Mouse (Mus musculus): ENCODE results near the gene Agxt2. TPM values are rescaled to one million over a fixed set of nuclear protein-coding genes. Genes with fewer than 3 reads are reported as not detected.

Agxt2 gene
- polyA plus RNA-seq, 1 experiment = not detected

- TF ChIP-seq POLR2AphosphoS2 (IDR thresholded peaks at IDR 0.05; ENCODE audit: insufficient read length, low read depth) (no peak), CEBPB (IDR thresholded peaks at IDR 0.05; ENCODE audit: insufficient read depth, poor library complexity, severe bottlenecking) (no peak), SRF (IDR thresholded peaks at IDR 0.05; ENCODE audit: control insufficient read depth, insufficient read length, low read depth) (no peak), USF1 (IDR thresholded peaks at IDR 0.05; ENCODE audit: low read depth) (no peak), E2F4 (IDR thresholded peaks at IDR 0.05; ENCODE audit: insufficient read depth) (no peak), MYOG (IDR thresholded peaks at IDR 0.05; ENCODE audit: control insufficient read depth in 1 of 3, insufficient read depth in 1 of 3, insufficient read length in 2 of 3, low read depth in 2 of 3) (no peak), REST (IDR thresholded peaks at IDR 0.05; ENCODE audit: insufficient read depth, insufficient read length) (no peak), MAX (IDR thresholded peaks at IDR 0.05; ENCODE audit: low read depth) (no peak), POLR2A (IDR thresholded peaks at IDR 0.05; ENCODE audit: insufficient read length, low read depth) (no peak)
- H3K4me2 ChIP-seq (ENCODE audit: low read depth) = no peak overlapping the region
Measured at GRCm38 (mm10) chr15:10421138-10421784, 62.9 kb downstream of the Agxt2 start.

GRCm38 (mm10) chr15:10421785-10422144, 63.4 kb downstream of the Agxt2 start:
- H3K79me2 ChIP-seq (ENCODE audit: control insufficient read depth, insufficient read depth) = no peaks in the 10 kb centered on the region
- no peak overlapping the region for H3ac ChIP-seq (ENCODE audit: control insufficient read depth, insufficient read length)
- no peak overlapping the region for H3K4me2 ChIP-seq (ENCODE audit: low read depth)
- TF ChIP-seq SRF (IDR thresholded peaks at IDR 0.05; ENCODE audit: control insufficient read depth, insufficient read length, low read depth) (no peak), REST (IDR thresholded peaks at IDR 0.05; ENCODE audit: insufficient read depth, insufficient read length) (no peak), CEBPB (IDR thresholded peaks at IDR 0.05; ENCODE audit: insufficient read depth, poor library complexity, severe bottlenecking) (no peak), MYOG (IDR thresholded peaks at IDR 0.05; ENCODE audit: control insufficient read depth in 1 of 3, insufficient read depth in 1 of 3, insufficient read length in 2 of 3, low read depth in 2 of 3) (no peak), MAX (IDR thresholded peaks at IDR 0.05; ENCODE audit: low read depth) (no peak), TCF12 (IDR thresholded peaks at IDR 0.05; ENCODE audit: insufficient read depth, poor library complexity, severe bottlenecking) (no peak), POLR2A (IDR thresholded peaks at IDR 0.05; ENCODE audit: insufficient read length, low read depth) (no peak), MYOD1 (IDR thresholded peaks at IDR 0.05; ENCODE audit: control insufficient read depth in 1 of 3, insufficient read length in 2 of 3, low read depth in 2 of 3) (no peak), TCF3 (IDR thresholded peaks at IDR 0.05; ENCODE audit: insufficient read length, low read depth) (no peak), USF1 (IDR thresholded peaks at IDR 0.05; ENCODE audit: low read depth) (no peak), E2F4 (IDR thresholded peaks at IDR 0.05; ENCODE audit: insufficient read depth) (no peak)
- H3K27me3 ChIP-seq (ENCODE audit: control insufficient read depth, insufficient read depth, insufficient read length) = no peaks in the 10 kb centered on the region
- no peaks in the 10 kb centered on the region for H3K36me3 ChIP-seq (ENCODE audit: control insufficient read depth, insufficient read depth)
- H3K4me3 ChIP-seq = no peak overlapping the region

More at GRCm38 (mm10) chr15:10421138-10421784, 62.9 kb downstream of the Agxt2 start:
- H3K79me2 ChIP-seq (ENCODE audit: control insufficient read depth, insufficient read depth) = no peaks in the 10 kb centered on the region
- no peak overlapping the region for H3ac ChIP-seq (ENCODE audit: control insufficient read depth, insufficient read length)
- H3K27me3 ChIP-seq (ENCODE audit: control insufficient read depth, insufficient read depth, insufficient read length) = no peaks in the 10 kb centered on the region
- H3K36me3 ChIP-seq (ENCODE audit: control insufficient read depth, insufficient read depth) = no peaks in the 10 kb centered on the region
- H3K4me3 ChIP-seq = no peak overlapping the region

- Histone ChIP-seq H3K79me2 (ENCODE audit: control insufficient read depth, insufficient read depth) (no peaks in the 10 kb centered on the region), H3K36me3 (ENCODE audit: control insufficient read depth, insufficient read depth) (no peaks in the 10 kb centered on the region), H3K4me3 (no peak overlapping the region), H3K27me3 (ENCODE audit: control insufficient read depth, insufficient read depth, insufficient read length) (no peaks in the 10 kb centered on the region), H3ac (ENCODE audit: control insufficient read depth, insufficient read length) (no peak overlapping the region), H3K4me2 (ENCODE audit: low read depth) (no peak overlapping the region)
- TF ChIP-seq CEBPB (IDR thresholded peaks at IDR 0.05; ENCODE audit: insufficient read depth, poor library complexity, severe bottlenecking) = no peak
- no peak for TF ChIP-seq USF1 (IDR thresholded peaks at IDR 0.05; ENCODE audit: low read depth)
- TF ChIP-seq TCF3 (IDR thresholded peaks at IDR 0.05; ENCODE audit: insufficient read length, low read depth) = no peak
Measured at GRCm38 (mm10) chr15:10426124-10426523, 67.8 kb downstream of the Agxt2 start.

GRCm38 (mm10) chr15:10426545-10427266, 68.4 kb downstream of the Agxt2 start:
- no peaks in the 10 kb centered on the region for H3K36me3 ChIP-seq (ENCODE audit: control insufficient read depth, insufficient read depth)
- H3K4me3 ChIP-seq = no peak overlapping the region
- TF ChIP-seq MYOD1 (IDR thresholded peaks at IDR 0.05; ENCODE audit: control insufficient read depth in 1 of 3, insufficient read length in 2 of 3, low read depth in 2 of 3) (no peak), POLR2A (IDR thresholded peaks at IDR 0.05; ENCODE audit: insufficient read length, low read depth) (no peak), E2F4 (IDR thresholded peaks at IDR 0.05; ENCODE audit: insufficient read depth) (no peak), MAX (IDR thresholded peaks at IDR 0.05; ENCODE audit: low read depth) (no peak), MYOG (IDR thresholded peaks at IDR 0.05; ENCODE audit: control insufficient read depth in 1 of 3, insufficient read depth in 1 of 3, insufficient read length in 2 of 3, low read depth in 2 of 3) (no peak), USF1 (IDR thresholded peaks at IDR 0.05; ENCODE audit: low read depth) (no peak), REST (IDR thresholded peaks at IDR 0.05; ENCODE audit: insufficient read depth, insufficient read length) (no peak), TCF12 (IDR thresholded peaks at IDR 0.05; ENCODE audit: insufficient read depth, poor library complexity, severe bottlenecking) (no peak), CEBPB (IDR thresholded peaks at IDR 0.05; ENCODE audit: insufficient read depth, poor library complexity, severe bottlenecking) (no peak), SRF (IDR thresholded peaks at IDR 0.05; ENCODE audit: control insufficient read depth, insufficient read length, low read depth) (no peak), POLR2AphosphoS2 (IDR thresholded peaks at IDR 0.05; ENCODE audit: insufficient read length, low read depth) (no peak), TCF3 (IDR thresholded peaks at IDR 0.05; ENCODE audit: insufficient read length, low read depth) (no peak)
- no peaks in the 10 kb centered on the region for H3K79me2 ChIP-seq (ENCODE audit: control insufficient read depth, insufficient read depth)
- H3K4me2 ChIP-seq (ENCODE audit: low read depth) = no peak overlapping the region
- no peaks in the 10 kb centered on the region for H3K27me3 ChIP-seq (ENCODE audit: control insufficient read depth, insufficient read depth, insufficient read length)
- no peak overlapping the region for H3ac ChIP-seq (ENCODE audit: control insufficient read depth, insufficient read length)
